Mouse (Mus musculus) neural tube, embryonic 12.5 days (tissue): ENCODE data around the gene Parpbp. TPM values are rescaled to one million over a fixed set of nuclear protein-coding genes. Genes with fewer than 3 reads are reported as not detected.

Experiments used
- ATAC-seq: fragments of 200-750 bp; cut with Nextera tagmentation; 2 replicates; pipeline ENCODE4 v1.8.0; 2017; ENCODE audit warnings: low read depth, mild to moderate bottlenecking, moderate TSS enrichment, moderate library complexity; ENCODE audit not compliant: low FRiP score
- H3K27ac ChIP-seq: fragments of 300-500 bp; sonication (generic); 2 replicates; pipeline ENCODE4 v1.5.1; 2016
- H3K27me3 ChIP-seq: fragments of 300-500 bp; sonication (generic); replicated peaks from 2 replicates; pipeline ENCODE4 v1.6.1; 2016; ENCODE audit warnings: mild to moderate bottlenecking
- H3K36me3 ChIP-seq: fragments of 300-500 bp; sonication (generic); 2 replicates; pipeline ENCODE4 v1.6.1; 2016; ENCODE audit warnings: mild to moderate bottlenecking
- H3K4me1 ChIP-seq: fragments of 300-500 bp; sonication (generic); 2 replicates; pipeline ENCODE4 v1.6.1; 2016
- H3K4me2 ChIP-seq: fragments of 300-500 bp; sonication (generic); replicated peaks from 2 replicates; pipeline ENCODE4 v1.6.1; 2016; ENCODE audit warnings: mild to moderate bottlenecking
- H3K4me3 ChIP-seq: fragments of 300-500 bp; sonication (generic); 2 replicates; pipeline ENCODE4 v1.5.1; 2016
- H3K9ac ChIP-seq: fragments of 300-500 bp; sonication (generic); 2 replicates; pipeline ENCODE4 v1.6.1; 2016; ENCODE audit warnings: mild to moderate bottlenecking
- H3K9me3 ChIP-seq: fragments of 300-500 bp; sonication (generic); 2 replicates; pipeline ENCODE4 v1.6.1; 2016; ENCODE audit warnings: mild to moderate bottlenecking
- WGBS: fragments of 180-500 bp; shearing (Covaris S2); methylation state at CpG from one replicate; pipeline ENCODE4 v1.1.7; 2016; 5-methylcytosine and 5-hydroxymethylcytosine counted together
- polyA plus RNA-seq: library from polyadenylated mRNA; unstranded; fragments of >200 nt; fragmentation: Nextera tagmentation; extraction: Ambion mirVana; gene quantifications from 2 replicates; pipeline ENCODE4 v1.2.1, GENCODE M21; 2016

Gene Parpbp
- polyA plus RNA-seq, 1 experiment from 2014 or later: 7.8 TPM

DNA sequence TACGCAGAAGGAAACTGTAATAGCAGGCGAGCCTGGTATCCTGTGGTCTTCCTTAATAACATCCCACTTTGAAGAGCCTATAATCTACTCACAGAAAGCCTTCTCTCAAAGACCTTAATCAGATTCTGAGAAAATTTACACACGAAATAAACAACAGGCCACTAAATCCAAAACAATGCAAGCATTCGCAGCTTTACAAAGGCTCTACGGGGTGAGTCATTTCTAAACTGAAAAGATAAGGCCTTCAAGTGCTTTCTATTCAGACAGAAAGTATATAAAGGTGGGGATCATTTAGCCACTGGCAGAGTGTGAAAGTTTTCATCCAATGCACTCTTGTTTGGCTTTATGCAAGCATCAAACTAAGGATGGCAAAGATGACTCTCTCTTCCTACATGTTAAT, 56.0 kb downstream of the Parpbp start, which contains the start of gene Pmch:
Gene Pmch, plus strand, starts transcription at position 301 of the 400 bp plus-strand sequence.
- 59% methylated on average over 5 of the region's 5 CpGs for WGBS
- H3K4me1 ChIP-seq: no peaks in the 10 kb centered on the region
- H3K4me3 ChIP-seq: no peak within 1 kb of the TSS
- ATAC-seq: no peak
- H3K27me3 ChIP-seq: no peaks in the 10 kb centered on the region
- no peak within 1 kb of the TSS for H3K9ac ChIP-seq
- no peak within 1 kb of the TSS for H3K27ac ChIP-seq
- H3K9me3 ChIP-seq: no peaks in the 10 kb centered on the region
- H3K4me2 ChIP-seq: no peak within 1 kb of the TSS
- H3K36me3 ChIP-seq: no peaks in the 10 kb centered on the region

DNA sequence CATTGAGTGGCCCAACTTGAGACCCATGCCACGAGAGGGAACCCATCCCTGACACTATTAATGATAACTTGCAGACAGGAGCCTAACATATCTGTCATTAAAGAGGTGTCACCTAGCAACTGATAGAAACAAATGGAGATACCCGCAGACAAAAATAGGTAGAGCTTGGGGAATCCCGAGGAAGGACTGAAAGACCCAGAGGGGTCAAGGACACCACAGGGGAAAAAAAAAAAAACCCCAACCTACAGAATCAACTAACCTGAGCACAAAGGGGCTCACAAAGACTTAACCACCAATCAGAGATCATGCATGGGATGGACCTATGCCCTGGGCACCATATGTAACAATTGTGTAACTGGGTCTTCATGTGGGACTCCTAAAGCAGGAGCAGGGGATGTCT, 79.4 kb downstream of the Parpbp start:
- no peaks in the 10 kb centered on the region for H3K4me1 ChIP-seq
- no peak overlapping the region for H3K27ac ChIP-seq
- H3K9ac ChIP-seq: no peak overlapping the region
- no peaks in the 10 kb centered on the region for H3K36me3 ChIP-seq
- H3K27me3 ChIP-seq: no peaks in the 10 kb centered on the region
- H3K9me3 ChIP-seq: no peaks in the 10 kb centered on the region
- no peak overlapping the region for H3K4me2 ChIP-seq
- H3K4me3 ChIP-seq: no peak overlapping the region
- WGBS: 80% methylated on average over 3 of the region's 3 CpGs
- no peak for ATAC-seq

GRCm38 (mm10) chr10:88064872-88065271, 81.9 kb downstream of the Parpbp start:
- Histone ChIP-seq H3K4me3 (no peak overlapping the region), H3K4me1 (no peaks in the 10 kb centered on the region), H3K36me3 (no peaks in the 10 kb centered on the region), H3K27me3 (no peaks in the 10 kb centered on the region), H3K27ac (no peak overlapping the region), H3K4me2 (no peak overlapping the region), H3K9ac (no peak overlapping the region), H3K9me3 (no peaks in the 10 kb centered on the region)
- ATAC-seq: no peak
- 76% methylated on average over 2 of the region's 2 CpGs for WGBS

GRCm38 (mm10) chr10:88063436-88063835, 83.3 kb downstream of the Parpbp start:
- H3K27ac ChIP-seq: no peak overlapping the region
- no peaks in the 10 kb centered on the region for H3K9me3 ChIP-seq
- no peak for ATAC-seq
- no peaks in the 10 kb centered on the region for H3K4me1 ChIP-seq
- no peak overlapping the region for H3K4me3 ChIP-seq
- H3K9ac ChIP-seq: no peak overlapping the region
- 74% methylated on average over 4 of the region's 4 CpGs for WGBS
- H3K27me3 ChIP-seq: no peaks in the 10 kb centered on the region
- H3K4me2 ChIP-seq: no peak overlapping the region
- no peaks in the 10 kb centered on the region for H3K36me3 ChIP-seq

- no peak for ATAC-seq
- Histone ChIP-seq H3K4me1 (no peaks in the 10 kb centered on the region), H3K4me3 (no peak overlapping the region), H3K4me2 (no peak overlapping the region), H3K9ac (no peak overlapping the region), H3K36me3 (no peaks in the 10 kb centered on the region), H3K9me3 (no peaks in the 10 kb centered on the region), H3K27ac (no peak overlapping the region), H3K27me3 (no peaks in the 10 kb centered on the region)
- whole genome bisulfite sequencing: 80% methylated on average over 14 of the region's 14 CpGs
These were observed 89.6 kb downstream of the Parpbp start for GRCm38 (mm10) chr10:88056950-88057649.

- no peaks in the 10 kb centered on the region for H3K27me3 ChIP-seq
- no peaks in the 10 kb centered on the region for H3K36me3 ChIP-seq
- 89% methylated on average over 14 of the region's 14 CpGs for WGBS
- no peaks in the 10 kb centered on the region for H3K4me1 ChIP-seq
- H3K9me3 ChIP-seq: no peaks in the 10 kb centered on the region
- no peak overlapping the region for H3K9ac ChIP-seq
- H3K4me2 ChIP-seq: no peak overlapping the region
- no peak overlapping the region for H3K27ac ChIP-seq
- H3K4me3 ChIP-seq: no peak overlapping the region
- no peak for ATAC-seq
These were observed 92.3 kb downstream of the Parpbp start for GRCm38 (mm10) chr10:88054233-88054985.

GRCm38 (mm10) chr10:88046098-88046771, 100.5 kb downstream of the Parpbp start:
- Histone ChIP-seq H3K9me3 (no peaks in the 10 kb centered on the region), H3K36me3 (no peaks in the 10 kb centered on the region), H3K4me2 (no peak overlapping the region), H3K27ac (no peak overlapping the region), H3K4me1 (no peaks in the 10 kb centered on the region), H3K27me3 (no peaks in the 10 kb centered on the region), H3K4me3 (no peak overlapping the region), H3K9ac (no peak overlapping the region)
- ATAC-seq: no peak
- WGBS: 60% methylated on average over 11 of the region's 11 CpGs

GRCm38 (mm10) chr10:88044297-88044696, 102.4 kb downstream of the Parpbp start:
- H3K27me3 ChIP-seq: no peaks in the 10 kb centered on the region
- no peak overlapping the region for H3K4me2 ChIP-seq
- no peak for ATAC-seq
- H3K4me3 ChIP-seq: no peak overlapping the region
- no peaks in the 10 kb centered on the region for H3K36me3 ChIP-seq
- H3K27ac ChIP-seq: no peak overlapping the region
- WGBS: 85% methylated on average over 4 of the region's 4 CpGs
- H3K9ac ChIP-seq: no peak overlapping the region
- H3K9me3 ChIP-seq: no peaks in the 10 kb centered on the region
- no peaks in the 10 kb centered on the region for H3K4me1 ChIP-seq

Other genes starting within 250 kb of the Parpbp start
- 0.29 TPM in 1 of 2 replicates, not detected in the other for gene Pmch, start 55.9 kb downstream of the Parpbp start, polyA plus RNA-seq
- gene Nup37, start 51 bp upstream of the Parpbp start, polyA plus RNA-seq: 60.3 and 60.4 TPM in 2 replicates
- 40.2 and 41.9 TPM in 2 replicates for gene Washc3, start 54.2 kb upstream of the Parpbp start, polyA plus RNA-seq
- gene Dram1, start 232.1 kb upstream of the Parpbp start, polyA plus RNA-seq: 0.55 and 0.63 TPM in 2 replicates
- 14.4 and 14.5 TPM in 2 replicates for gene Gnptab, start 232.2 kb upstream of the Parpbp start, polyA plus RNA-seq